Mouse (Mus musculus): Measurements from ENCODE around the gene Map3k10. TPM values are rescaled to one million over a fixed set of nuclear protein-coding genes. Genes with fewer than 3 reads are reported as not detected.

The Map3k10 gene
- polyA plus RNA-seq, 1 experiment from 2014 or later = 8.0 TPM

DNA sequence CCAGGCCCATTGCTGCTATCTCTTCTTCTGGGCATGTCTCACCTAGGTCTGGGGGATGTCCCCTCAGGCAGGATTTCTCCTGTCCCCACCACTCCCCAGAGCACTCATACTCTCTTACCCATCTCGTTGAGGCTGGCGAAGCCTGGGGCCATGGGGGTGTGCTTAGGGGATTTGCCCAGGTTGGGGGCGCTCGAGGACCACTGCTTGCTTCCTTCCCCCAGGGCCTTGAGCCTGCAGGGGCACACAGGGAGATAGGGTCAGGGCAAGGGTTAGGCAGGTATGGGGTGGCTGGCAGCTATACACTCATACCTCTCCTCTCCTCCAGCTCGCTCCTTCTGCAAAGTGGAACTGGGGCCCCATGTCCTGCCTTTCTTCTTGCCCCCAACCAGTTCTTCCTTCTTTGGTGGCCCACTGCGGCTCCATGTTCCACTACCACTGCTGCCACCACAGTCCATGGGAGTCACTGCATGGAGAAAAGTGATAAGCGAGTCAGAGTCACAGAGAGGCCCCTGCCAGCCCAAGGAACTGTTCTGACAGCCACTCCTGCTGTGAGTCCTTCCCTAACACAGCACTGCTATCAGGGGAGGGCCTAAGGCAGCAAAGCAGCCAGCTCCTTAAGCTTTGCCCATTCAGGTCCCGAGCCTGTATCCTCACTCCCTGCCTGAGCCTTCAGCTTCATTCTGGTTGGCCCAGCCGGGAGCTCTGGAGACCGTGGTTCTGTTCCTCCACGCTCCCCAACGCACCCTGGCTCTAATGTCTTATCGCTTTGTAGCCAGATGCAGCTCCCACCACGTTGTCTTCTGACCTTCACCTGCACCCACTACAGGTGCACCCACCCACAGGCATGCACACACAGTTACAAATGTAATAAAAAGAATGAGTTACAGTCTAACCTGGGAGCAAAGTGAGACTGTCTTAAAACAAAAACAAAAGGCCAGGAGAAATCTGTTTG, 15.4 kb downstream of the Map3k10 start:
- no peak overlapping the region for H3K9ac ChIP-seq (ENCODE audit: low read depth, low read length)
- 67% methylated on average over 14 of the region's 14 CpGs for WGBS
- no peak for ATAC-seq (ENCODE audit: low read depth)
- 0 out of 2 replicates have a peak, but pooled peaks cover 1% of the 10 kb centered on the region for H3K4me1 ChIP-seq (ENCODE audit: control insufficient read depth, insufficient read depth, low read length)
- DNase-seq (ENCODE audit: low spot score) = no peak
- no peaks in the 10 kb centered on the region for H3K9me3 ChIP-seq (ENCODE audit: control insufficient read depth, low read length)
- H3K27ac ChIP-seq (replicated peaks; ENCODE audit: low read depth, low read length) = no peak overlapping the region
- peaks cover 56% of the 10 kb centered on the region for H3K36me3 ChIP-seq (ENCODE audit: control insufficient read depth, insufficient read depth, low read length)
- no peak overlapping the region for H3K4me3 ChIP-seq (ENCODE audit: low read depth, low read length)
- H3K4me2 ChIP-seq (ENCODE audit: low read depth, low read length) = no peak overlapping the region
- H3K27me3 ChIP-seq (replicated peaks; ENCODE audit: control insufficient read depth, insufficient read depth, low read length) = peaks cover 27% of the 10 kb centered on the region

DNA sequence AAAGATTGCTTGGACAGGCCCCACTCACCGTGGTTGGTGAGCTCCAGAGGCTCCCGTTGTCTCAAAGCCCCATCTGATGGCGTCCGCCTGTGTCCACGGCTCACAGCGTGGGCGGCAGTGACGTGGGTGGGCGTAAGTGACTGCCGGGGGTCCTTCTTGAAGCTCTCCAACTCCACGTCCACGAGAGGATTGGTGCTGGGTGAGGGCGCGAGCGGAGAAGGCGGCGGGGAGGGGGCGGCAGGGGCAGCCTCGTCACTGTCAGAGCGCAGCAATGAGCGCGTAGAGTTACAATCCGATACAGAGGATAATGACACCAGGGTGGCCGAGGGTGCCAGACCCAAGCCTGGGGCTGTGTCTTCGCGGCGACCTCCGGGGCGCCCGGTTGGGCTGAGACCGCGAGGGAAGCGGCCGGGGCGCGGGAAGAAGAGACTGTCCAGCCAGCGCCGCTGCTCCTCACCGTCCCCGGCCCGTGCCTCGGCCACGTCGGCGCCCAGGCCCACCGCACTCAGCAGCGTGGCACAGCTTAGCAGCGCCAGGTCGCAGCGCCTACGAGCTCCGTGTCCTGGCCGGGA, 16.5 kb downstream of the Map3k10 start:
- H3K36me3 ChIP-seq (ENCODE audit: control insufficient read depth, insufficient read depth, low read length) = peaks cover 53% of the 10 kb centered on the region
- no peak overlapping the region for H3K4me2 ChIP-seq (ENCODE audit: low read depth, low read length)
- no peak overlapping the region for H3K27ac ChIP-seq (replicated peaks; ENCODE audit: low read depth, low read length)
- H3K9me3 ChIP-seq (ENCODE audit: control insufficient read depth, low read length) = no peaks in the 10 kb centered on the region
- no peak overlapping the region for H3K9ac ChIP-seq (ENCODE audit: low read depth, low read length)
- H3K4me3 ChIP-seq (ENCODE audit: low read depth, low read length) = no peak overlapping the region
- WGBS = 56% methylated on average over 33 of the region's 53 CpGs
- DNase-seq (ENCODE audit: low spot score) (no peak), ATAC-seq (ENCODE audit: low read depth) (no peak)
- H3K27me3 ChIP-seq (replicated peaks; ENCODE audit: control insufficient read depth, insufficient read depth, low read length) = peaks cover 38% of the 10 kb centered on the region
- H3K4me1 ChIP-seq (ENCODE audit: control insufficient read depth, insufficient read depth, low read length) = 0 out of 2 replicates have a peak, but pooled peaks cover 3% of the 10 kb centered on the region

- Histone ChIP-seq H3K4me2 (ENCODE audit: low read depth, low read length) (no peak overlapping the region), H3K27ac (replicated peaks; ENCODE audit: low read depth, low read length) (no peak overlapping the region), H3K4me3 (ENCODE audit: low read depth, low read length) (no peak overlapping the region), H3K4me1 (ENCODE audit: control insufficient read depth, insufficient read depth, low read length) (0 out of 2 replicates have a peak, but pooled peaks cover 3% of the 10 kb centered on the region), H3K9me3 (ENCODE audit: control insufficient read depth, low read length) (no peaks in the 10 kb centered on the region), H3K9ac (ENCODE audit: low read depth, low read length) (no peak overlapping the region), H3K36me3 (ENCODE audit: control insufficient read depth, insufficient read depth, low read length) (peaks cover 49% of the 10 kb centered on the region), H3K27me3 (replicated peaks; ENCODE audit: control insufficient read depth, insufficient read depth, low read length) (peaks cover 45% of the 10 kb centered on the region)
- no peak for ATAC-seq (ENCODE audit: low read depth)
- WGBS = 88% methylated on average over 14 of the region's 16 CpGs
- no peak for DNase-seq (ENCODE audit: low spot score)
Observed at GRCm38 (mm10) chr7:27656600-27656999, 17.8 kb downstream of the Map3k10 start.

- H3K4me3 ChIP-seq (ENCODE audit: low read depth, low read length) = no peak overlapping the region
Observed at GRCm38 (mm10) chr7:27655545-27655944, 18.9 kb downstream of the Map3k10 start.

DNA sequence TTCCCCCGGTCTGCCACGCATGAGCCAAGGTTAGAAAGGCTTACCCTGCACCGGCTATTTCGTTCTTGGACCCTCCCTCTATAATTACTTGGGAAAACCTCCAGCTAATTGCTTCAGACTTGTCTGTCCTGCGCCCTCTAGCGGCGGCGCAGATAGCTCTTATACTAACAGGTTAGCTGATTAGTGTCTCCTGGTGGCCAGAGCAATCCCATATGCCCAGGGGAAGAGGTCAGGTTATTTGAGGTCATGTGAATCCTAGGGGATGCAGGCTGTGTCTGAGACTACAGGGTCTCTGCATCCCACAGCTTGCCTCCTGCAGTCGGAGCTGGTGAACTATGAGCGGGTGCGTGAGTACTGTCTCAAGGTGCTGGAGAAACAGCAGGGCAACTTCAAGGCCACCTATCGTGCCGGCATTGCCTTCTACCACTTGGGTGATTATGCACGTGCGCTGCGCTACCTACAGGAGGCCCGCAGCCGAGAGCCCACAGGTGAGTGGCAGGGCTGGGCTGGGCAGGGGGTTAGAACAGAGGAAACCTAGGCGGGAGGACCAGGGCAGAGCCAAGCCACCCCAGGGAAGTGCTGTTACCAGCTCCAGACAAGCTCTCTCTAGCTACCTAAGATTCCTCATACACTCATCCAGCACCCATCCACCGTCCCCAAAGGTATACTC, 19.7 kb downstream of the Map3k10 start:
- Histone ChIP-seq H3K27ac (replicated peaks; ENCODE audit: low read depth, low read length) (no peak overlapping the region), H3K4me3 (ENCODE audit: low read depth, low read length) (no peak overlapping the region), H3K9ac (ENCODE audit: low read depth, low read length) (no peak overlapping the region), H3K27me3 (replicated peaks; ENCODE audit: control insufficient read depth, insufficient read depth, low read length) (peaks cover 45% of the 10 kb centered on the region), H3K9me3 (ENCODE audit: control insufficient read depth, low read length) (no peaks in the 10 kb centered on the region), H3K4me2 (ENCODE audit: low read depth, low read length) (no peak overlapping the region), H3K4me1 (ENCODE audit: control insufficient read depth, insufficient read depth, low read length) (0 out of 2 replicates have a peak, but pooled peaks cover 3% of the 10 kb centered on the region), H3K36me3 (ENCODE audit: control insufficient read depth, insufficient read depth, low read length) (peaks cover 35% of the 10 kb centered on the region)
- DNase-seq (ENCODE audit: low spot score) = peak; percentile 10
- WGBS = 65% methylated on average over 19 of the region's 20 CpGs
- ATAC-seq (ENCODE audit: low read depth) = no peak

More at GRCm38 (mm10) chr7:27655545-27655944, 18.9 kb downstream of the Map3k10 start:
- Histone ChIP-seq H3K4me2 (ENCODE audit: low read depth, low read length) (no peak overlapping the region), H3K27me3 (replicated peaks; ENCODE audit: control insufficient read depth, insufficient read depth, low read length) (peaks cover 45% of the 10 kb centered on the region), H3K36me3 (ENCODE audit: control insufficient read depth, insufficient read depth, low read length) (peaks cover 39% of the 10 kb centered on the region), H3K9me3 (ENCODE audit: control insufficient read depth, low read length) (no peaks in the 10 kb centered on the region), H3K9ac (ENCODE audit: low read depth, low read length) (no peak overlapping the region), H3K27ac (replicated peaks; ENCODE audit: low read depth, low read length) (no peak overlapping the region), H3K4me1 (ENCODE audit: control insufficient read depth, insufficient read depth, low read length) (0 out of 2 replicates have a peak, but pooled peaks cover 3% of the 10 kb centered on the region)
- DNase-seq (ENCODE audit: low spot score) = no peak
- 69% methylated on average over 11 of the region's 11 CpGs for WGBS
- ATAC-seq (ENCODE audit: low read depth) = no peak

DNA sequence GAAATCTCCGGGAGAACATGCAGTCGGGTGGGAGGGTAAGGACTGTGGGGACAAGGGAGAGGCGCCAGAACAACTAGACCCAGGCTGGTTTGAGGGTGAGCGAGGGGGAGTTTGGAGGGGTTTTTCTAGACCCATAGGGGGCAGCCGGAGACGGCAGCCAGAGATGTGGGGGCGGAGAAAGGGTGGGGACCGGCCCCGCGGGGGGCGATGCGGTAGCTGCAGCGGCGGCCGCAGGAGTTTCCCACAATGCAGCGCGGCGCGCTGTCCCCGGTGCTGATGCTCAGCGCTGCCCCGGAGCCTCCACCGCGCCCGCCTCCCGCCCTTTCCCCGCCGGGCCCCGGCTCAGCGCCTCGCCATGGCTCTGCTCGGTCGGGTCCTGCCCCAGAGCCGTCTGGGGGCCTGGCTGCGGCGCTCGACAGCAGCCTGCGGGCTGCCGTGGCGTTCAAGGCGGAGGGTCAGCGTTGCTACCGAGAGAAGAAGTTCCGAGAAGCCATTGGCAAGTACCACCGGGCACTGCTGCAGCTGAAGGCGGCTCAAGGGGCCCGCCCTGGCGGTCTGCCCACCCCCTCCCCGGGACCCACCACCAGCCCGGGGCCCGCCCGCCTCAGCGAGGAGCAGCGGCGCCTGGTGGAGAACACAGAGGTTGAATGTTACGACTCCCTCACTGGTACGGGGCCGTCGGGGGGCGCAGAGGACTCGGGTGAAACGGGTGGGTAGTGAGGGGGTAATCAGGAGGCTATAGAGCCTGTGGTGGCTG, 20.5 kb downstream of the Map3k10 start, which contains the start of gene Ttc9b:
Gene Ttc9b, plus strand, starts transcription at position 235 of the 757 bp plus-strand sequence.
- H3K27me3 ChIP-seq (replicated peaks; ENCODE audit: control insufficient read depth, insufficient read depth, low read length) = peaks cover 40% of the 10 kb centered on the region
- DNase-seq (ENCODE audit: low spot score) (peak; percentile 56), ATAC-seq (ENCODE audit: low read depth) (peak; percentile 59)
- 5% methylated on average over 29 of the region's 62 CpGs for WGBS
- peak within 1 kb of the TSS; percentile 54 for H3K4me2 ChIP-seq (ENCODE audit: low read depth, low read length)
- peak within 1 kb of the TSS; percentile 37; the same call in 1 of the 2 replicates for H3K9ac ChIP-seq (ENCODE audit: low read depth, low read length)
- peaks cover 28% of the 10 kb centered on the region for H3K36me3 ChIP-seq (ENCODE audit: control insufficient read depth, insufficient read depth, low read length)
- no peaks in the 10 kb centered on the region for H3K9me3 ChIP-seq (ENCODE audit: control insufficient read depth, low read length)
- peak within 1 kb of the TSS; percentile 33 for H3K4me3 ChIP-seq (ENCODE audit: low read depth, low read length)
- H3K4me1 ChIP-seq (ENCODE audit: control insufficient read depth, insufficient read depth, low read length) = 0 out of 2 replicates have a peak, but pooled peaks cover 3% of the 10 kb centered on the region
- H3K27ac ChIP-seq (replicated peaks; ENCODE audit: low read depth, low read length) = no peak within 1 kb of the TSS

DNA sequence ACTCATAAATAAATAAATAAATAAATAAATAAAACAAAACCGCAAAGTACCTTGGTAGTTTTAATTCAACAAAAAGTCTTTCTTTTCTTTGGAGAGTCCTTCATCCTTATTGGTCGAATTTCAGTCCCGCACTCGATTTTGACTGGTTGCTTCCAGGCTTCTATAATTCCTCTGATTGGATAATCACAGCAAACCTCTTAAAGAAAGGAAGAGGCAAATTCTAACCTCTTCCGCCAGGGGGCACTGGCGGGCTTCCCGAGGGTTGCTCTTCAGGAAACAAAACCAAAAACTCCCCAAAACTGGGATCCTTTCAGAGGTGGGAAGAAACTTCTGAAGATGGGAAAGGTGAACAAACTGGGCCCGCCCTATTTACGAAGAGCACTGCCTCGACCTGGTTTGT, 23.4 kb downstream of the Map3k10 start:
- Histone ChIP-seq H3K4me2 (ENCODE audit: low read depth, low read length) (no peak overlapping the region), H3K36me3 (ENCODE audit: control insufficient read depth, insufficient read depth, low read length) (no peaks in the 10 kb centered on the region), H3K4me1 (ENCODE audit: control insufficient read depth, insufficient read depth, low read length) (0 out of 2 replicates have a peak, but pooled peaks cover 3% of the 10 kb centered on the region), H3K27me3 (replicated peaks; ENCODE audit: control insufficient read depth, insufficient read depth, low read length) (peaks cover 32% of the 10 kb centered on the region), H3K27ac (replicated peaks; ENCODE audit: low read depth, low read length) (no peak overlapping the region), H3K9me3 (ENCODE audit: control insufficient read depth, low read length) (no peaks in the 10 kb centered on the region), H3K4me3 (ENCODE audit: low read depth, low read length) (no peak overlapping the region), H3K9ac (ENCODE audit: low read depth, low read length) (no peak overlapping the region)
- DNase-seq (ENCODE audit: low spot score) = peak; percentile 86
- 7% methylated on average over 10 of the region's 10 CpGs for WGBS
- no peak for ATAC-seq (ENCODE audit: low read depth)

DNA sequence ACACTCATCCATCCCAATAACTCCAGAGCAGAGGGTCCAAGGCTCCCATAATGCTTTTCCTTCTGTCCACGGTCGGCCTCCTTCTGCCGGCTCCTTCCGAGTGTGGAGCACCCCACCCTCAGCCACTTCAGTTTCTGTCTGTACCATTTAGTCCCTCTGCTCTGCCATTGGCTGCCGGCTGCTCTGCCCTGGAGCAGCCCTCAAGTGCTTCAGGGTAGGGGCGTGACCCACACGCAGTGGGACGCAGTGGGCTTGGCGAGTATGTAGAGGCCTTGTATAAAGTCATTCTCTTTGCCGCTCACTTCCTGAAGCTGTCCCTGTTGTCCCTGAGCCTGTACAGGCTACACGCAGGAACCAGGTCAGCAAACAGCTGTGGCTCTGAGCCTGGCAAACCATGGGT, 24.7 kb downstream of the Map3k10 start:
- Histone ChIP-seq H3K4me2 (ENCODE audit: low read depth, low read length) (no peak overlapping the region), H3K9ac (ENCODE audit: low read depth, low read length) (no peak overlapping the region), H3K4me1 (ENCODE audit: control insufficient read depth, insufficient read depth, low read length) (0 out of 2 replicates have a peak, but pooled peaks cover 3% of the 10 kb centered on the region), H3K36me3 (ENCODE audit: control insufficient read depth, insufficient read depth, low read length) (no peaks in the 10 kb centered on the region), H3K27ac (replicated peaks; ENCODE audit: low read depth, low read length) (no peak overlapping the region), H3K9me3 (ENCODE audit: control insufficient read depth, low read length) (no peaks in the 10 kb centered on the region), H3K4me3 (ENCODE audit: low read depth, low read length) (no peak overlapping the region), H3K27me3 (replicated peaks; ENCODE audit: control insufficient read depth, insufficient read depth, low read length) (peaks cover 26% of the 10 kb centered on the region)
- ATAC-seq (ENCODE audit: low read depth) = no peak
- no peak for DNase-seq (ENCODE audit: low spot score)
- 87% methylated on average over 11 of the region's 11 CpGs for WGBS
